Mouse (Mus musculus) liver, embryonic 14.5 days (tissue): ENCODE data around the gene Nup85.

Source experiments
- CTCF ChIP-seq: IDR thresholded peaks from 2 replicates; pipeline ENCODE4 v1.5.1; 2016; ENCODE audit warnings: antibody characterized with exemption, low read depth, control low read depth
- EP300 ChIP-seq: IDR thresholded peaks from 2 replicates; pipeline ENCODE4 v1.6.1; 2016; ENCODE audit warnings: antibody characterized with exemption, low read depth

DNA sequence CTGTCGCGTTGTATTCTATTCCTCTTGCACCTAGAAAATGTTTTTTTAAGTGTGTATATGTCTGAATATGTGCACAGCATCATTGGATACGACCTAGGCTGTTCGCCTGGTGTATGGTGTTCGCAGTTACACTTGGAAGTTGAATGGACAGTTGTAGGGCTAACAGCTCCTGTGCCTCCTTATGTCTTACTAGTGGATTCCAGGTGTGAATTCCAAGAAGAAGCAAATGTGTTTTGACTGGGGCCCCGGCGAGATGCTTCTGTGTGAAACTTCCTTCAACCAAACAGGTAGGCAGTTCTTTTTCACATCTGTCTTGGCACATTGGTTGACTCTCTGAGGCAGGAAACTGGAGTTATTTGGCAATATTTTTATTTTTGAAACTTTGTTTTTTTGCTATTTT, 727 bp downstream of the Nup85 start:
- no peak for TF ChIP-seq EP300
- TF ChIP-seq CTCF, result no peak
